Mouse (Mus musculus): ENCODE data around the gene Fgfr2.

The Fgfr2 gene

GRCm38 (mm10) chr7:132693561-132693960 is 429.6 kb downstream of the Fgfr2 start:
- DNase-seq (ENCODE audit: low spot score in 2 of 2) = no peak

GRCm38 (mm10) chr7:132692719-132693118 is 430.4 kb downstream of the Fgfr2 start:
- DNase-seq (ENCODE audit: low spot score in 2 of 2) = no peak

GRCm38 (mm10) chr7:132690716-132691472 is 432.3 kb downstream of the Fgfr2 start:
- no peak for DNase-seq (ENCODE audit: low spot score in 2 of 2)

- no peak for DNase-seq (ENCODE audit: low spot score in 2 of 2)
These were observed 433.4 kb downstream of the Fgfr2 start for GRCm38 (mm10) chr7:132689722-132690121.

GRCm38 (mm10) chr7:132688721-132689120 is 434.4 kb downstream of the Fgfr2 start:
- DNase-seq (ENCODE audit: low spot score in 2 of 2) = no peak

- no peak for DNase-seq (ENCODE audit: low spot score in 2 of 2)
These were observed 435.3 kb downstream of the Fgfr2 start for GRCm38 (mm10) chr7:132687897-132688296.

- DNase-seq (ENCODE audit: low spot score in 2 of 2) = no peak
These were observed 436.6 kb downstream of the Fgfr2 start for GRCm38 (mm10) chr7:132686515-132686914.

- DNase-seq (ENCODE audit: low spot score in 2 of 2) = no peak
These were observed 439.2 kb downstream of the Fgfr2 start for GRCm38 (mm10) chr7:132683923-132684322.

- no peak for DNase-seq (ENCODE audit: low spot score in 2 of 2)
These were observed 440.2 kb downstream of the Fgfr2 start for GRCm38 (mm10) chr7:132682901-132683300.

GRCm38 (mm10) chr7:132682336-132682735 is 440.8 kb downstream of the Fgfr2 start:
- DNase-seq (ENCODE audit: low spot score in 2 of 2) = no peak

- DNase-seq (ENCODE audit: low spot score in 2 of 2) = no peak
These were observed 441.3 kb downstream of the Fgfr2 start for GRCm38 (mm10) chr7:132681831-132682230.

- no peak for DNase-seq (ENCODE audit: low spot score in 2 of 2)
These were observed 441.9 kb downstream of the Fgfr2 start for GRCm38 (mm10) chr7:132681296-132681695.

- no peak for DNase-seq (ENCODE audit: low spot score in 2 of 2)
These were observed 443.6 kb downstream of the Fgfr2 start for GRCm38 (mm10) chr7:132679549-132679948.

- DNase-seq (ENCODE audit: low spot score in 2 of 2) = no peak
These were observed 444.0 kb downstream of the Fgfr2 start for GRCm38 (mm10) chr7:132679117-132679516.

GRCm38 (mm10) chr7:132675922-132676321 is 447.2 kb downstream of the Fgfr2 start:
- DNase-seq (ENCODE audit: low spot score in 2 of 2) = no peak

- no peak for DNase-seq (ENCODE audit: low spot score in 2 of 2)
These were observed 449.0 kb downstream of the Fgfr2 start for GRCm38 (mm10) chr7:132673931-132674755.

GRCm38 (mm10) chr7:132672481-132672959 is 450.6 kb downstream of the Fgfr2 start:
- DNase-seq (ENCODE audit: low spot score in 2 of 2) = no peak

- no peak for DNase-seq (ENCODE audit: low spot score in 2 of 2)
These were observed 452.3 kb downstream of the Fgfr2 start for GRCm38 (mm10) chr7:132670863-132671165.

GRCm38 (mm10) chr7:132669999-132670862 is 452.9 kb downstream of the Fgfr2 start:
- no peak for DNase-seq (ENCODE audit: low spot score in 2 of 2)

- DNase-seq (ENCODE audit: low spot score in 2 of 2) = no peak
These were observed 454.5 kb downstream of the Fgfr2 start for GRCm38 (mm10) chr7:132668604-132669003.

- no peak for DNase-seq (ENCODE audit: low spot score in 2 of 2)
These were observed 456.6 kb downstream of the Fgfr2 start for GRCm38 (mm10) chr7:132666516-132666915.
